Mouse (Mus musculus) E14TG2a.4 (cell line): ENCODE data around the gene Znfx1.

Source experiments
- H3K27me3 ChIP-seq: 2 replicates; pipeline ENCODE4 v1.6.1; 2014; ENCODE audit warnings: low read length, control low read depth; ENCODE audit not compliant: insufficient read depth
- H3K36me3 ChIP-seq: 2 replicates; pipeline ENCODE4 v1.6.1; 2014; ENCODE audit warnings: low read length, control low read depth; ENCODE audit not compliant: insufficient read depth
- H3K4me1 ChIP-seq: replicated peaks from 2 replicates; pipeline ENCODE4 v1.6.1; 2014; ENCODE audit warnings: low read depth, low read length, control low read depth
- H3K4me3 ChIP-seq: replicated peaks from 2 replicates; pipeline ENCODE4 v1.5.1; 2014; ENCODE audit warnings: mild to moderate bottlenecking, low read length
- H3K9me3 ChIP-seq: 2 replicates; pipeline ENCODE4 v1.6.1; 2014; ENCODE audit warnings: low read length, control low read depth
- CTCF ChIP-seq: conservative IDR thresholded peaks from 2 replicates; pipeline ENCODE4 v1.5.1; 2014; ENCODE audit warnings: low read length
- NANOG ChIP-seq: IDR thresholded peaks from 2 replicates; pipeline ENCODE4 v1.6.1; 2014; ENCODE audit warnings: borderline replicate concordance, low read length, mixed read lengths
- POU5F1 ChIP-seq: IDR thresholded peaks from 2 replicates; pipeline ENCODE4 v1.6.1; 2014; ENCODE audit warnings: low read length, borderline replicate concordance

The Znfx1 gene

GRCm38 (mm10) chr2:167077199-167077962 is 14.6 kb upstream of the Znfx1 start:
- H3K9me3 ChIP-seq, result peaks cover 3% of the 10 kb centered on the region; the same call in 1 of the 2 replicates
- TF ChIP-seq CTCF, result no peak
- no peak for TF ChIP-seq NANOG
- TF ChIP-seq POU5F1, result no peak
- no peaks in the 10 kb centered on the region for H3K36me3 ChIP-seq
- peaks cover 81% of the 10 kb centered on the region for H3K4me1 ChIP-seq
- no peaks in the 10 kb centered on the region for H3K27me3 ChIP-seq
- H3K4me3 ChIP-seq, result no peak overlapping the region

- no peak for TF ChIP-seq NANOG
- TF ChIP-seq CTCF, result no peak
- no peak for TF ChIP-seq POU5F1
- Histone ChIP-seq H3K27me3 (no peaks in the 10 kb centered on the region), H3K36me3 (no peaks in the 10 kb centered on the region), H3K4me1 (peaks cover 82% of the 10 kb centered on the region), H3K9me3 (peaks cover 3% of the 10 kb centered on the region; the same call in 1 of the 2 replicates), H3K4me3 (no peak overlapping the region)
Observed at GRCm38 (mm10) chr2:167076759-167077158, 13.9 kb upstream of the Znfx1 start.

GRCm38 (mm10) chr2:167076352-167076751 is 13.5 kb upstream of the Znfx1 start:
- no peak for TF ChIP-seq CTCF
- H3K4me1 ChIP-seq, result peaks cover 82% of the 10 kb centered on the region

GRCm38 (mm10) chr2:167074587-167074986 is 11.8 kb upstream of the Znfx1 start:
- no peak for TF ChIP-seq NANOG
- TF ChIP-seq CTCF, result no peak
- no peak for TF ChIP-seq POU5F1

More at GRCm38 (mm10) chr2:167076352-167076751, 13.5 kb upstream of the Znfx1 start:
- Histone ChIP-seq H3K4me3 (no peak overlapping the region), H3K36me3 (no peaks in the 10 kb centered on the region), H3K9me3 (peaks cover 3% of the 10 kb centered on the region; the same call in 1 of the 2 replicates), H3K27me3 (no peaks in the 10 kb centered on the region)

GRCm38 (mm10) chr2:167071641-167072601 is 9.1 kb upstream of the Znfx1 start:
- H3K4me3 ChIP-seq, result peak overlapping the region; percentile 74
- no peaks in the 10 kb centered on the region for H3K27me3 ChIP-seq
- no peak for TF ChIP-seq POU5F1
- peak; percentile 97 for TF ChIP-seq CTCF
- TF ChIP-seq NANOG, result peak; percentile 55
- H3K4me1 ChIP-seq, result peaks cover 61% of the 10 kb centered on the region
- no peaks in the 10 kb centered on the region for H3K36me3 ChIP-seq
- peaks cover 8% of the 10 kb centered on the region for H3K9me3 ChIP-seq

More at GRCm38 (mm10) chr2:167074587-167074986, 11.8 kb upstream of the Znfx1 start:
- Histone ChIP-seq H3K4me1 (peaks cover 80% of the 10 kb centered on the region), H3K36me3 (no peaks in the 10 kb centered on the region), H3K27me3 (no peaks in the 10 kb centered on the region), H3K9me3 (peaks cover 8% of the 10 kb centered on the region), H3K4me3 (no peak overlapping the region)

GRCm38 (mm10) chr2:167071266-167071640 is 8.4 kb upstream of the Znfx1 start:
- 0 out of 2 replicates have a peak, but pooled peaks cover 5% of the 10 kb centered on the region for H3K36me3 ChIP-seq
- H3K4me3 ChIP-seq, result peak overlapping the region; percentile 74
- peaks cover 5% of the 10 kb centered on the region; the same call in 1 of the 2 replicates for H3K9me3 ChIP-seq
- peaks cover 60% of the 10 kb centered on the region for H3K4me1 ChIP-seq
- no peaks in the 10 kb centered on the region for H3K27me3 ChIP-seq
- TF ChIP-seq CTCF (no peak), NANOG (no peak), POU5F1 (no peak)

- Histone ChIP-seq H3K4me3 (no peak overlapping the region), H3K27me3 (no peaks in the 10 kb centered on the region), H3K4me1 (peaks cover 62% of the 10 kb centered on the region), H3K36me3 (peaks cover 13% of the 10 kb centered on the region), H3K9me3 (peaks cover 6% of the 10 kb centered on the region; the same call in 1 of the 2 replicates)
- no peak for TF ChIP-seq CTCF
- TF ChIP-seq POU5F1, result no peak
- TF ChIP-seq NANOG, result no peak
Observed at GRCm38 (mm10) chr2:167070341-167070740, 7.5 kb upstream of the Znfx1 start.

- H3K27me3 ChIP-seq, result no peaks in the 10 kb centered on the region
- peaks cover 34% of the 10 kb centered on the region for H3K36me3 ChIP-seq
- TF ChIP-seq POU5F1, result no peak
- TF ChIP-seq CTCF, result no peak
- TF ChIP-seq NANOG, result no peak
- H3K9me3 ChIP-seq, result peaks cover 14% of the 10 kb centered on the region; the same call in 1 of the 2 replicates
- H3K4me3 ChIP-seq, result no peak overlapping the region
- peaks cover 41% of the 10 kb centered on the region for H3K4me1 ChIP-seq
Observed at GRCm38 (mm10) chr2:167067575-167067974, 4.8 kb upstream of the Znfx1 start.
